Mouse (Mus musculus): ENCODE data around the gene Tuba4a. TPM values are rescaled to one million over a fixed set of nuclear protein-coding genes. Genes with fewer than 3 reads are reported as not detected.
A peak's percentile ranks its signal among the peaks of the same experiment; 100 is the strongest.

The Tuba4a gene
- 200 TPM for polyA plus RNA-seq (2021)

- ChIA-PET CTCF (interaction anchor here (0.8 to 0.9 kb wide), 3 partner anchors 9 to 32 kb away, joined by 3 to 5 read pairs (median 3); no protein-coding TSS in a partner anchor), POLR2A (interaction anchor here (0.9 to 2.9 kb wide), 3 partner anchors 12 to 17 kb away, joined by 5 to 13 read pairs (median 6); partner anchors contain the start of genes A630095N17Rik and Dnajb2)
- DNase-seq (ENCODE audit: low read depth, low spot score) (no peak), ATAC-seq (no peak)
- in situ Hi-C loops (cut with MboI; ENCODE audit: low pct_unique_long_range_greater_than_20kb), result no loop called here
- no peak for TF ChIP-seq CTCF (IDR thresholded peaks at IDR 0.05)
- H3K27me3 ChIP-seq, result no peaks in the 10 kb centered on the region
Measured at GRCm38 (mm10) chr1:75219531-75219930, at the start of gene Tuba4a. Tuba4a (minus strand) TSS chr1:75219865.

- H3K27me3 ChIP-seq, result peaks cover 51% of the 10 kb centered on the region
- no peak for DNase-seq (ENCODE audit: low read depth, low spot score)
- TF ChIP-seq CTCF (IDR thresholded peaks at IDR 0.05), result no peak
- in situ Hi-C loops (cut with MboI; ENCODE audit: low pct_unique_long_range_greater_than_20kb), result loop anchor here (10.0 kb wide), 1 partner anchor 319 kb away; no protein-coding TSS in a partner anchor
- ATAC-seq, result no peak
- POLR2A ChIA-PET, result no interaction called here
- CTCF ChIA-PET, result interaction anchor here (1.2 kb wide), 1 partner anchor 10 kb away, joined by 6 read pairs; no protein-coding TSS in a partner anchor
Measured at GRCm38 (mm10) chr1:75264091-75264880, 44.6 kb upstream of the Tuba4a start, which contains the start of gene Ptprn. Ptprn (minus strand) TSS chr1:75264502.

- ATAC-seq (peak; percentile 44), DNase-seq (ENCODE audit: low read depth, low spot score) (peak; percentile 42)
- in situ Hi-C loops (cut with MboI; ENCODE audit: low pct_unique_long_range_greater_than_20kb), result loop anchor here (10.0 kb wide), 1 partner anchor 318 kb away; no protein-coding TSS in a partner anchor
- ChIA-PET CTCF (no interaction called here), POLR2A (no interaction called here)
- no peak for TF ChIP-seq CTCF (IDR thresholded peaks at IDR 0.05)
- peaks cover 42% of the 10 kb centered on the region for H3K27me3 ChIP-seq
Measured at GRCm38 (mm10) chr1:75262969-75263951, 43.6 kb upstream of the Tuba4a start.

- DNase-seq (ENCODE audit: low read depth, low spot score), result no peak
- in situ Hi-C loops (cut with MboI; ENCODE audit: low pct_unique_long_range_greater_than_20kb), result loop anchor here (10.0 kb wide), 1 partner anchor 316 kb away; no protein-coding TSS in a partner anchor
- CTCF ChIA-PET, result no interaction called here
- no peak for TF ChIP-seq CTCF (IDR thresholded peaks at IDR 0.05)
- peaks cover 26% of the 10 kb centered on the region for H3K27me3 ChIP-seq
- ATAC-seq, result no peak
- POLR2A ChIA-PET, result no interaction called here
Measured at GRCm38 (mm10) chr1:75261278-75261677, 41.6 kb upstream of the Tuba4a start.

- DNase-seq (ENCODE audit: low read depth, low spot score) (no peak), ATAC-seq (no peak)
- in situ Hi-C loops (cut with MboI; ENCODE audit: low pct_unique_long_range_greater_than_20kb), result loop anchor here (10.0 kb wide), 1 partner anchor 71 kb away; the partner anchor contains the start of gene Abcb6
- TF ChIP-seq CTCF (IDR thresholded peaks at IDR 0.05), result no peak
- peaks cover 3% of the 10 kb centered on the region for H3K27me3 ChIP-seq
- CTCF ChIA-PET, result interaction anchor here (0.6 kb wide), 1 partner anchor 320 kb away, joined by 3 read pairs; the partner anchor contains the start of gene Cfap65
- POLR2A ChIA-PET, result interaction anchor here (0.7 kb wide), 1 partner anchor 21 kb away, joined by 6 read pairs; no protein-coding TSS in a partner anchor
Measured at GRCm38 (mm10) chr1:75255516-75256046, 35.9 kb upstream of the Tuba4a start.

GRCm38 (mm10) chr1:75254625-75255013 is 35.0 kb upstream of the Tuba4a start:
- in situ Hi-C loops (cut with MboI; ENCODE audit: low pct_unique_long_range_greater_than_20kb), result loop anchor here (10.0 kb wide), 1 partner anchor 70 kb away; the partner anchor contains the start of gene Abcb6
- ChIA-PET POLR2A (interaction anchor here (0.9 to 1.2 kb wide), 2 partner anchors 114 to 120 kb away, joined by 3 to 5 read pairs; partner anchors contain the start of gene Slc23a3), CTCF (interaction anchor here (0.7 to 1.5 kb wide), 8 partner anchors 10 to 332 kb away, joined by 3 to 6 read pairs (median 3); no protein-coding TSS in a partner anchor)
- ATAC-seq (no peak), DNase-seq (ENCODE audit: low read depth, low spot score) (no peak)
- no peak for TF ChIP-seq CTCF (IDR thresholded peaks at IDR 0.05)
- no peaks in the 10 kb centered on the region for H3K27me3 ChIP-seq

- CTCF ChIA-PET, result interaction anchor here (0.6 to 1.5 kb wide), 17 partner anchors 9 to 332 kb away, joined by 3 to 6 read pairs (median 3); partner anchors contain the start of gene Nhej1
- POLR2A ChIA-PET, result interaction anchor here (0.9 to 1.2 kb wide), 2 partner anchors 113 to 120 kb away, joined by 3 to 5 read pairs; partner anchors contain the start of gene Slc23a3
- in situ Hi-C loops (cut with MboI; ENCODE audit: low pct_unique_long_range_greater_than_20kb), result loop anchor here (10.0 kb wide), 1 partner anchor 69 kb away; the partner anchor contains the start of gene Abcb6
Measured at GRCm38 (mm10) chr1:75253849-75254624, 34.4 kb upstream of the Tuba4a start.

GRCm38 (mm10) chr1:75253029-75253428 is 33.4 kb upstream of the Tuba4a start:
- ChIA-PET CTCF (interaction anchor here (1.1 to 1.4 kb wide), 3 partner anchors 83 to 201 kb away, joined by 3 to 4 read pairs (median 4); partner anchors contain the start of gene Nhej1), POLR2A (no interaction called here)
- no peaks in the 10 kb centered on the region for H3K27me3 ChIP-seq
- in situ Hi-C loops (cut with MboI; ENCODE audit: low pct_unique_long_range_greater_than_20kb), result loop anchor here (10.0 kb wide), 1 partner anchor 68 kb away; the partner anchor contains the start of gene Abcb6
- no peak for ATAC-seq
- no peak for DNase-seq (ENCODE audit: low read depth, low spot score)
- no peak for TF ChIP-seq CTCF (IDR thresholded peaks at IDR 0.05)

More at GRCm38 (mm10) chr1:75253849-75254624, 34.4 kb upstream of the Tuba4a start:
- ATAC-seq (no peak), DNase-seq (ENCODE audit: low read depth, low spot score) (no peak)
- TF ChIP-seq CTCF (IDR thresholded peaks at IDR 0.05), result no peak
- no peaks in the 10 kb centered on the region for H3K27me3 ChIP-seq
